In the genomic region with DNA sequence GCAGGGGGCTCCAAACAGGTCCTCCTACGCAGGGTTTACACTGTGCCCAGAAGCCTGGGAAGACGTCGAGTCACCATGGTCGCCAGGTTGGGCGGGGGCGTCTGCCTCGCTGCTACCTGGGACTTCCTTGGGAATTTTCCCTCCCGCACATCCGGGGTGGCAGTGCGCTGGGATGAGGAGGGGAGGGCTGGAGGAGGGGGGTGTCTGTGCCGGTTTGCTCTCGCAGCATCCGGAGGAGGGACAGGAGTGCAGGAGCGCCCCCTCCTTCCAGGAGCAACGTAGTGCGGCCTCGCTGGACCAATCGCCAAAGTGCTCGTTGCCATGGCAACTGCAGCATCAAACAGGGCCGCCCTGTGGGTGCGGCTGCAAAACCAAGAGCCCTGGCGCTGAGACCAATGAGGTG, we compare ENCODE assay signal across 8 mouse cellular contexts.
DNase-seq lines count a peak whose midpoint lies in the region; ATAC-seq lines count a peak whose summit lies in the region.

No protein-coding gene starts in this region.

- no peaks in the 10 kb centered on the region for H3K27me3 ChIP-seq in hindbrain, embryonic 16.5 days (replicated peaks; ENCODE audit: control insufficient read depth, insufficient read depth, low read length)

- peak overlapping the region; percentile 68 for H3K9ac ChIP-seq in hindbrain, embryonic 16.5 days (ENCODE audit: low read depth, low read length)

- 1% methylated on average over 21 of the region's 22 CpGs for WGBS in hindbrain, embryonic 16.5 days

- H3K36me3 ChIP-seq in hindbrain, embryonic 16.5 days (ENCODE audit: control insufficient read depth, insufficient read depth, low read length): no peaks in the 10 kb centered on the region

- DNase-seq in R1 (ENCODE audit: low read depth, low spot score): peak; percentile 86
- peak; percentile 75 to 90 for DNase-seq in cerebellum, postnatal 4 days (ENCODE audit: low spot score in 2 of 2)
- DNase-seq in gastrocnemius, adult 8-10 months (ENCODE audit: low spot score in 2 of 2): peak; percentile 33 to 55
- peak; percentile 91 to 92 for DNase-seq in layer of hippocampus, postnatal 36 days
- peak; percentile 54 for DNase-seq in lung, postnatal 25 days (ENCODE audit: low spot score)
- DNase-seq in retina, postnatal 1 day: peak; percentile 94
- peak; percentile 61 to 74 for DNase-seq in thymus, postnatal 36 days

- peak; percentile 91 for ATAC-seq in hindbrain, embryonic 16.5 days

- peaks cover 43% of the 10 kb centered on the region for H3K4me1 ChIP-seq in hindbrain, embryonic 16.5 days (ENCODE audit: control insufficient read depth, insufficient read depth, low read depth, low read length)

- H3K4me2 ChIP-seq in hindbrain, embryonic 16.5 days (ENCODE audit: low read length): peak overlapping the region; percentile 73

- H3K9me3 ChIP-seq in hindbrain, embryonic 16.5 days (ENCODE audit: control insufficient read depth, low read length): no peaks in the 10 kb centered on the region

- H3K4me3 ChIP-seq in hindbrain, embryonic 16.5 days (ENCODE audit: low read length): peak overlapping the region; percentile 48

- peak overlapping the region; percentile 78 for H3K27ac ChIP-seq in hindbrain, embryonic 16.5 days (ENCODE audit: low read depth, low read length)

Comparison
In these comparisons a context has a peak if more than half of its experiments do, and no peak if none do; other contexts are left out.
1. Peak in every context shown above with its lines: DNase-seq, ATAC-seq, H3K4me3 ChIP-seq and H3K27ac ChIP-seq.
2. DNase-seq: peak in every context shown above with its lines; median percentile 94 in retina, postnatal 1 day; 92 in layer of hippocampus, postnatal 36 days; 86 in R1; 82 in cerebellum, postnatal 4 days; 68 in thymus, postnatal 36 days; 54 in lung, postnatal 25 days; 44 in gastrocnemius, adult 8-10 months.